Mouse (Mus musculus): Measurements from ENCODE around the gene Pck2. TPM values are rescaled to one million over a fixed set of nuclear protein-coding genes. Genes with fewer than 3 reads are reported as not detected.

The Pck2 gene
- 42.8 and 47.4 TPM in 2 replicates for polyA plus RNA-seq (2014; fragmentation: Nextera tagmentation; extraction: Ambion mirVana)

DNA sequence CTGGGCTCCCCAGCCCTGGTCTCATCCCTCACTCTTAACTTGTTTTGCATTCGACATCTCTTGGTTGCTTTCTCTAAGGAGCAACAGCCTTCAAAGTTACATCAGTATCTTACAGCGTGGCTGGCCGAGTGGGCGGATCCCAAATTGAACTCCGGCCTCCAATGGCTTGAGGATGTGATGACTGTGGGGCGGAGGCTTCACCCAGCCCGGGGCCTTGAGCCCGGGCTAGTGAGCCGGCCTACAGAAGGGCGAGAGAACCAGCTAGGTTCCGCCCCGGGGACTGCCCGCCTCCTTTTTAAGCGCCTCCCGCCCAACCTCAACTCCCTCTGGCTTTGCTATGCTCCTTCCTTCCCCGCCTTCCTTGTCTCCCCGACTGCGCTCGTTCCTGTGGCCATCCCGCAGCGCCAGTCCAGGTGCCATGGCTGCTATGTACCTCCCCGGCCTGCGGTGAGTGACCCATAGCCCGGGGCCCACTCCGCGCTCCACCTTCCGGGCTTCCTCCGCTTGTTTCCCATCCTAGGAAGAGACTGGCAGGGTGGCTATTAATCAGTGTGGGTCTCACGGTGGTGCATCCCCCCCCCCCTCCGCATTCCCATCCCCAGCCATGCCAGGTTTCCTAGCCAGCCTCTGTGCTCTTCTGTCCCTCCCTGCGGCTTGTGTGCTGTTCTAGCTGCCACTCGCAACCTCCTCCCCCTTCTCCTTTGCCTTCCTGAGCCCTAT is at the start of gene Pck2:
Pck2 (plus strand) TSS at position 200 of the 720 bp plus-strand sequence.
- peak; percentile 94 for ATAC-seq (replicated peaks; ENCODE audit: low FRiP score, low TSS enrichment, low read depth)
- Histone ChIP-seq H3K9ac (ENCODE audit: low read length) (peak within 1 kb of the TSS; percentile 63), H3K4me2 (ENCODE audit: low read length) (peak within 1 kb of the TSS; percentile 78), H3K4me3 (ENCODE audit: low read depth, low read length) (peak within 1 kb of the TSS; percentile 55), H3K27me3 (replicated peaks; ENCODE audit: control insufficient read depth, insufficient read depth, low read length) (no peaks in the 10 kb centered on the region), H3K4me1 (replicated peaks; ENCODE audit: control insufficient read depth, insufficient read depth, low read length) (peaks cover 8% of the 10 kb centered on the region), H3K9me3 (ENCODE audit: control insufficient read depth, low read length) (no peaks in the 10 kb centered on the region), H3K27ac (ENCODE audit: low read depth) (peak within 1 kb of the TSS; percentile 94), H3K36me3 (ENCODE audit: control insufficient read depth, insufficient read depth, low read length) (peaks cover 25% of the 10 kb centered on the region)
- peak; percentile 86 for DNase-seq (ENCODE audit: low spot score)
- WGBS = under 1% methylated on average over 32 of the region's 32 CpGs

DNA sequence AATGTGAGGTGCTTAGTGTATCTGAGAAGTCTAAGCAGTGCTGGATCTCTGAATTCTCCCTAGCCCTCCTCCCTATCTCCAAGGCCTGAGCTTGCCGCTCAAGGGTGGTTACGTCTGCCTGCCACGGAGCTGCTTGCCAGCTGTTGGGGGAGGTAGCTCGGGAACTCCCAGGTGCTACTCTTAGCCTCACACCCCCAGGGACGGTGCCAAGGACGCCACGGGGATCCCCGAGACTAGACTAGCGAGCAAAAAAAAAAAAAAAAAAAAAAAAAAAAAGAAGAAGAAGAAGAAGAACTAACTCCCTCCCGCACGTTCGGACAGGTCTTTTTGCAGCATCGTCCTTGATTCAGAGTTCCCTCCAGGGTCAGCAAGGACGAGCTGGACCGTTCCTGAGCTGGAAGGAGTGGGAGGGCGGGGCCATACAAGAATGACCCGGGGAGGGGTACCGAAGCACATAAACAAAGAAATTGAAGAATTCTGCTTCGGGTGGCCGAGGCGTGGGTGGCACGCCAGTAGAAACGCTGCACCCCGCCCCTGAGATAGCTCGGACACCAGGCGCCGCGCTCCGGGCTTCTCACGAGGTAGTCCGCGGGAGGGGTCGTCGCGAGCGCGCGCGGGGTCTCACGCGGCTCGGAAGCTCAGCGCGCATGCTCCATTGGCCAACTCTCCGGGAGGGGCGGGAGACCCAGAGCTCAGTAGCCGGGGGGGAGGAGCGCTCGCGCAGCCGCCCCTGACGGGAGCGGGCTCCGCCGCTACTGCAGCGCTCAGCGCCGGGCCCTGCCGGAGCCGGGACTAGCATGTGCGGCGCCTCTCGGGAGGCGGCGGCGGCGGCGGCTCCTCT is 49.5 kb upstream of the Pck2 start, which contains the start of gene Carmil3:
Carmil3 (plus strand) TSS at position 291 of the 841 bp plus-strand sequence.
- H3K27ac ChIP-seq (ENCODE audit: low read depth) = peak within 1 kb of the TSS; percentile 5; the same call in 1 of the 2 replicates
- H3K4me2 ChIP-seq (ENCODE audit: low read length) = peak within 1 kb of the TSS; percentile 74
- no peaks in the 10 kb centered on the region for H3K27me3 ChIP-seq (replicated peaks; ENCODE audit: control insufficient read depth, insufficient read depth, low read length)
- WGBS = under 1% methylated on average over 57 of the region's 68 CpGs
- peak within 1 kb of the TSS; percentile 61 for H3K4me3 ChIP-seq (ENCODE audit: low read depth, low read length)
- peaks cover 33% of the 10 kb centered on the region for H3K36me3 ChIP-seq (ENCODE audit: control insufficient read depth, insufficient read depth, low read length)
- DNase-seq (ENCODE audit: low spot score) (peak; percentile 80), ATAC-seq (replicated peaks; ENCODE audit: low FRiP score, low TSS enrichment, low read depth) (peak; percentile 80)
- H3K4me1 ChIP-seq (replicated peaks; ENCODE audit: control insufficient read depth, insufficient read depth, low read length) = no peaks in the 10 kb centered on the region; the same call in 1 of the 2 replicates
- H3K9me3 ChIP-seq (ENCODE audit: control insufficient read depth, low read length) = no peaks in the 10 kb centered on the region
- peak within 1 kb of the TSS; percentile 54 for H3K9ac ChIP-seq (ENCODE audit: low read length)

DNA sequence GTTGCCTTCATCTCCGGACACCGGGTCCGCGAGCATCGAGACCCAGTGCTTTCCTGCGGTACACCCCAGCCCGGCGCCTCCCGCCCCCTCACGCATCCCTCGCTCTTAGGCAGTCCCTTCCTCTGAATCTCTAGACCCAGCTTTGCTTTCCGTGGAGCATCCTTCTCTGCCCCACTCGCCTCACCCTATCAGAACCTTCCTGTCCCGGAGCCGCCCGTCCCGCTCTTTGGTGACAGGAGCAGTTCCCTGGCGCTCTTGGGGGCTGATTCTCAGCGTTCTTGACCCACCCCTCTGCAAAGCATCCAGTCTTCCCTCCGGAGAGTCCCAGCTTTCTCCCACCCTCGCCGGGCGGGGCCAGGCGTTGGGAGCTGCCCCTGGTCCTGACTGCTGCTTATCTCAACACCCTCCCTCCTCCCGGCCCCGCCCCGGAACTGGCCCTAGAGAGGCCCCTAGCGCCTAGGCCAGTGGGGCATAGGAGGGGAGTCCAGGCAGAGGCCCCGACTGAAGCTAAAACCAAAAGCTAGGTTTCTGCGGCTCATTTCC is 48.7 kb upstream of the Pck2 start:
- H3K9ac ChIP-seq (ENCODE audit: low read length) = peak overlapping the region; percentile 54
- H3K27me3 ChIP-seq (replicated peaks; ENCODE audit: control insufficient read depth, insufficient read depth, low read length) = no peaks in the 10 kb centered on the region
- H3K27ac ChIP-seq (ENCODE audit: low read depth) = peak overlapping the region; percentile 5; the same call in 1 of the 2 replicates
- peak overlapping the region; percentile 74 for H3K4me2 ChIP-seq (ENCODE audit: low read length)
- H3K4me3 ChIP-seq (ENCODE audit: low read depth, low read length) = peak overlapping the region; percentile 61
- H3K36me3 ChIP-seq (ENCODE audit: control insufficient read depth, insufficient read depth, low read length) = peaks cover 26% of the 10 kb centered on the region
- DNase-seq (ENCODE audit: low spot score) = peak; percentile 84
- no peaks in the 10 kb centered on the region; the same call in 1 of the 2 replicates for H3K4me1 ChIP-seq (replicated peaks; ENCODE audit: control insufficient read depth, insufficient read depth, low read length)
- peak; percentile 72 for ATAC-seq (replicated peaks; ENCODE audit: low FRiP score, low TSS enrichment, low read depth)
- WGBS = under 1% methylated on average over 30 of the region's 30 CpGs
- no peaks in the 10 kb centered on the region for H3K9me3 ChIP-seq (ENCODE audit: control insufficient read depth, low read length)

DNA sequence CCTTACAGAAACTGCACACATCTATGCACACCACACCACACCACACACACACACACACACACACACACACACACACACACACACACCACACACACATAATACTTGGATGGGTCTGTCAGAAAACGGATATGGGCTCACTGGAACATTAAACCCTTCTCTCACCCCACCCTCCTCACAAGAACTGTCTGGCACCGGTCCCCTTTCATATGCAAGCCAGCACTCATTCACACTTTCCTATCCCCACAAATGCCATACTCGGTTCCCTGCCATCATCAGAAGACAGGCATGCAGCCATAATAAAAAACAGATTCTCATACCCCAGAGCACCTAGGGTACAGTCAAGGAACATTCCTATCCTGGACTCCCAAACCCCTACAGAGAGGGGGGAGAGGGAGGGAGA is 48.0 kb upstream of the Pck2 start:
- WGBS = 43% methylated on average over 3 of the region's 3 CpGs
- no peak overlapping the region for H3K4me2 ChIP-seq (ENCODE audit: low read length)
- no peaks in the 10 kb centered on the region; the same call in 1 of the 2 replicates for H3K4me1 ChIP-seq (replicated peaks; ENCODE audit: control insufficient read depth, insufficient read depth, low read length)

DNA sequence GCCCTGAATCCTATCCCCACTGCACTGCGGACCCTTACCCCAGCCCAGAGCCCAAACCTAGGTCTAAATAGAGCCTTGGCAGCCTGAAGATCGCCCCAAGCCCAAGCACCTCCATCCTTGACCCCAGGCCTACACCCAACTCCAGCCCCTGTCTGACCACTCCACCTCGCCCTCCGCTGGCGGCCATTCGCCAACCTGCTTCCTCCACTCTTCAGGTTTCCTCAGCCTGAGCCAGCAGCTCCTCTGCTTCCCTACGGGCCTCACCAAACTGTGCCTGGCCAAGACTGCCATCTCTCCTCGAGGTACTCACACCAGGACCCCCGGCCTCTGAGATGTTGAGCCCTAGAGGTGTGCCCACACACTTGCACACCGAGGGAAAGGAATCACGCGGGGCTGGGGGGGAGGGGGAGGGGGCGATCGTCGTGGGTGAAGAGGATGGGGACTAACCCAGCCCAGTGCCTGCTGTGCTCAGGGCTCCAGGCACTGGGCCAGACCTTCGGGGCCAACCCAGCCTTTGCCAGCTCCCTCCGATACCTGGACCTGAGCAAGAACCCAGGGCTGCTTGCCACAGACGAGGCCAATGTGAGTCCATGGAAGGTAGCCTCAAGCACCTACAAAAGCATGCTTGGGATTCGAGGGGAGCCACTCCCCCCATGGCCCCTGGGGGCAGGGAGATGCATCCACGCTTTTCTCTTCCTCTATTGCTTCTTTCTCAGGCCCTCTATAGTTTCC is 44.4 kb upstream of the Pck2 start:
- Histone ChIP-seq H3K27ac (ENCODE audit: low read depth) (no peak overlapping the region), H3K4me2 (ENCODE audit: low read length) (no peak overlapping the region), H3K36me3 (ENCODE audit: control insufficient read depth, insufficient read depth, low read length) (no peaks in the 10 kb centered on the region), H3K9me3 (ENCODE audit: control insufficient read depth, low read length) (no peaks in the 10 kb centered on the region), H3K4me3 (ENCODE audit: low read depth, low read length) (no peak overlapping the region), H3K9ac (ENCODE audit: low read length) (no peak overlapping the region), H3K27me3 (replicated peaks; ENCODE audit: control insufficient read depth, insufficient read depth, low read length) (no peaks in the 10 kb centered on the region), H3K4me1 (replicated peaks; ENCODE audit: control insufficient read depth, insufficient read depth, low read length) (no peaks in the 10 kb centered on the region; the same call in 1 of the 2 replicates)
- DNase-seq (ENCODE audit: low spot score) (no peak), ATAC-seq (replicated peaks; ENCODE audit: low FRiP score, low TSS enrichment, low read depth) (no peak)
- WGBS = 73% methylated on average over 19 of the region's 20 CpGs

More for the DNA sequence above, 48.0 kb upstream of the Pck2 start:
- Histone ChIP-seq H3K4me3 (ENCODE audit: low read depth, low read length) (no peak overlapping the region), H3K9ac (ENCODE audit: low read length) (no peak overlapping the region), H3K36me3 (ENCODE audit: control insufficient read depth, insufficient read depth, low read length) (peaks cover 19% of the 10 kb centered on the region), H3K27me3 (replicated peaks; ENCODE audit: control insufficient read depth, insufficient read depth, low read length) (no peaks in the 10 kb centered on the region), H3K9me3 (ENCODE audit: control insufficient read depth, low read length) (no peaks in the 10 kb centered on the region), H3K27ac (ENCODE audit: low read depth) (no peak overlapping the region)
- ATAC-seq (replicated peaks; ENCODE audit: low FRiP score, low TSS enrichment, low read depth) = no peak
- DNase-seq (ENCODE audit: low spot score) = no peak

DNA sequence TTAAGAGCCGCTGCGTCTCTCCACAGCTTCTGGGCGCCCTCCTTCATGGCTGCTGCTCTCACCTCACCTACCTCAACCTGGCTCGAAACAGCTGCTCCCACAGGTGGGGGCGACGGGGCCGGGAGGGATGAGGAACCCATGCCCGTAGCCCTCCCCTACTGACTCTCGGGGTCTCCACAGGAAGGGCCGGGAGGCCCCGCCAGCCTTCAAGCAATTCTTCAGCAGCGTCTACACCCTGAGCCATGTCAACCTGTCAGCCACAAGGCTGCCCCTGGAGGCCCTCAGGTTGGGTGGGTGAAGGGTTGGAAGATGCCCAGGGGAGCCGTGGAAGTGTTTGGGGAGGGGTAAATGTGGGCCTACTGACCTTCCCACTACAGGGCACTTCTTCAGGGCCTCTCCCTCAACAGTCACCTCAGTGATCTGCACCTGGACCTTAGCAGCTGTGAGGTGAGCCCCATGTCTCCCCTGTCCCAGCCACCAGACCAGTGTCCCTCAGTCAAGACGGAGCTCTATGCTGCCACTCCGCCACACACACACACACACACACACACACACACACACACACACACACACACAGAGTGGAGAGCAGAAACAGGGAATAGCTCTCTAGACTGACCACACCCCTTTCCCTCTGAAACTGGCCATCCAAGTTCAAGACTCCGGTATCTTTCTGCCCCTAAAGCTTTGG is 43.2 kb upstream of the Pck2 start:
- Histone ChIP-seq H3K27me3 (replicated peaks; ENCODE audit: control insufficient read depth, insufficient read depth, low read length) (no peaks in the 10 kb centered on the region), H3K4me1 (replicated peaks; ENCODE audit: control insufficient read depth, insufficient read depth, low read length) (no peaks in the 10 kb centered on the region; the same call in 1 of the 2 replicates), H3K27ac (ENCODE audit: low read depth) (no peak overlapping the region), H3K36me3 (ENCODE audit: control insufficient read depth, insufficient read depth, low read length) (no peaks in the 10 kb centered on the region), H3K9ac (ENCODE audit: low read length) (no peak overlapping the region), H3K9me3 (ENCODE audit: control insufficient read depth, low read length) (no peaks in the 10 kb centered on the region), H3K4me2 (ENCODE audit: low read length) (no peak overlapping the region), H3K4me3 (ENCODE audit: low read depth, low read length) (no peak overlapping the region)
- DNase-seq (ENCODE audit: low spot score) = no peak
- peak; percentile 24 for ATAC-seq (replicated peaks; ENCODE audit: low FRiP score, low TSS enrichment, low read depth)
- 64% methylated on average over 16 of the region's 16 CpGs for WGBS

DNA sequence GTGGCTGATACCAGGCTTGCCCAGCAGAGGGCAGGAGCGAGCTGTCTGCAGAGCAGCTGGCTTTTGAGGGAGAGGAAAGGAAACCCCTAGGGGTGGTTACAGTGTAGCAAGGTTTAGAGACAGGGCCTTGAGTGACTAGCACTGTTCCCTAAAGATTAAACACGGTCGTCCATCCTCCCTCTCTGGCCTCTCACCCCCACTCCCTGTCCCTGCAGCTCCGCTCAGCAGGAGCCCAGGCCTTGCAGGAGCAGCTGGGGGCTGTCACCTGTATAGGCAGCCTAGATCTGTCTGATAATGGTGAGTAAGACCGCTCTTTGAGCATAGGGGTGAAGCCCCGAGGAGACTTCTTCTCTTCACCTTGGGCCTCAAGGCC is 42.6 kb upstream of the Pck2 start:
- H3K27ac ChIP-seq (ENCODE audit: low read depth) = no peak overlapping the region
- DNase-seq (ENCODE audit: low spot score) (peak; percentile 97), ATAC-seq (replicated peaks; ENCODE audit: low FRiP score, low TSS enrichment, low read depth) (peak; percentile 62)
- no peaks in the 10 kb centered on the region for H3K4me1 ChIP-seq (replicated peaks; ENCODE audit: control insufficient read depth, insufficient read depth, low read length)
- H3K9me3 ChIP-seq (ENCODE audit: control insufficient read depth, low read length) = no peaks in the 10 kb centered on the region
- no peaks in the 10 kb centered on the region for H3K36me3 ChIP-seq (ENCODE audit: control insufficient read depth, insufficient read depth, low read length)
- 25% methylated on average over 6 of the region's 6 CpGs for WGBS
- H3K4me3 ChIP-seq (ENCODE audit: low read depth, low read length) = no peak overlapping the region
- H3K4me2 ChIP-seq (ENCODE audit: low read length) = peak overlapping the region; percentile 9; the same call in 1 of the 2 replicates
- H3K9ac ChIP-seq (ENCODE audit: low read length) = no peak overlapping the region
- H3K27me3 ChIP-seq (replicated peaks; ENCODE audit: control insufficient read depth, insufficient read depth, low read length) = no peaks in the 10 kb centered on the region

All from intestine, embryonic 14.5 days (tissue).